Mouse (Mus musculus): ENCODE measurements around the gene Gm13420.
"Not testable (repeated sequence)": the region's sequence is repeated elsewhere in the genome, so short reads cannot be mapped to it uniquely, and the experiment has no call there.

DNA sequence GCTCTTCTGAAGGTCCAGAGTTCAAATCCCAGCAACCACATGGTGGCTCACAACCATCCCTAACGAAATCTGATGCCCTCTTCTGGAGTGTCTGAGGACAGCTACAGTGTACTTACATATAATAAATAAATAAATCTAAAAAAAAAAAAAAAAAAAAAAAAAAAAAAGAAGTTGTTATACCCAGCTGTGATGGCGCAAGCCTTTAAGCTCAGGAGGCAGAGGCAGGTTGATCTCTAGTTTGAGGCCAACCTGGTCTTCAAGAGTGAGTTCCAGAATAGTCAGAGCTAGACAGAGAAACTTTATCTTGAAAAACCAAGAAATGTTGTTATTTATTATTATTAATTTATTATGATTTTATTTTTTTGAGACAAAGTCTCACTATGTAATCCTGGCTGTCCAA is 29.8 kb upstream of the Gm13420 start:
- not testable (repeated sequence) for TF ChIP-seq POLR2A (IDR thresholded peaks at IDR 0.05; ENCODE audit: borderline replicate concordance, extremely low read depth, low read depth, low read length); CTCF (IDR thresholded peaks at IDR 0.05; ENCODE audit: insufficient read depth, low read length)

Measured in lung, adult 2 months (tissue).